ENCODE assay signal across 20 mouse cellular contexts in genomic region chr15:74059564-74059963, GRCm38 (mm10).
A peak's percentile ranks its signal among the peaks of the same experiment; 100 is the strongest.
DNase-seq lines count a peak whose midpoint lies in the region; ATAC-seq lines count a peak whose summit lies in the region.
"Had no signal": no experiment of that assay in that cellular context is flagged by ENCODE, and none has a peak within 500 bp of the region (broad histone marks: within the 10 kb centered on the region; RNA-seq: fewer than 3 reads in every experiment).

No protein-coding gene starts in this region.

- ATAC-seq in forebrain, embryonic 14.5 days: no peak
- no peak for ATAC-seq in forebrain, embryonic 13.5 days
- ATAC-seq: intestine, postnatal 0 days; liver, postnatal 0 days; midbrain, embryonic 16.5 days had no signal

- H3K9ac ChIP-seq in forebrain, embryonic 14.5 days (ENCODE audit: low read length): no peak overlapping the region
- H3K9ac ChIP-seq in forebrain, embryonic 13.5 days: no peak overlapping the region
- H3K9ac ChIP-seq: embryonic facial prominence, embryonic 13.5 days; heart, embryonic 13.5 days; hindbrain, embryonic 12.5 days; liver, postnatal 0 days had no signal

- DNase-seq in forebrain, embryonic 14.5 days (ENCODE audit: low spot score): peak; percentile 37
- DNase-seq in left cerebral cortex, postnatal 10 days (ENCODE audit: extremely low spot score in 1 of 2, low spot score in 2 of 2): peak; percentile 52 to 55
- DNase-seq in left cerebral cortex, postnatal 25 days (ENCODE audit: low spot score in 2 of 2): no peak
- DNase-seq in cerebellum, adult 11 months: peak; percentile 78
- peak; percentile 95 to 97 for DNase-seq in cerebellum, postnatal 14 days
- no peak for DNase-seq in urinary bladder, postnatal 25 days (ENCODE audit: low spot score)
- DNase-seq in retina, embryonic 14.5 days (ENCODE audit: low spot score): no peak
- DNase-seq: gastrocnemius, postnatal 36 days; liver; liver, postnatal 0 days; lung, postnatal 14 days; thymus, postnatal 25 days had no signal

- H3K4me3 ChIP-seq in forebrain, embryonic 14.5 days (ENCODE audit: low read depth, low read length): no peak overlapping the region
- no peak overlapping the region for H3K4me3 ChIP-seq in forebrain, embryonic 13.5 days
- H3K4me3 ChIP-seq: embryonic facial prominence, embryonic 13.5 days; heart, embryonic 13.5 days; hindbrain, embryonic 12.5 days; layer of hippocampus, adult 2 months; megakaryocyte, embryonic 14.5 days had no signal

- 0 out of 2 replicates have a peak, but pooled peaks cover 5% of the 10 kb centered on the region for H3K4me1 ChIP-seq in forebrain, embryonic 14.5 days (ENCODE audit: control insufficient read depth, insufficient read depth, low read length)
- H3K4me1 ChIP-seq in forebrain, embryonic 13.5 days: peaks cover 15% of the 10 kb centered on the region; the same call in 1 of the 2 replicates
- H3K4me1 ChIP-seq: embryonic facial prominence, embryonic 13.5 days; hindbrain, embryonic 12.5 days; megakaryocyte, embryonic 14.5 days had no signal

- no peak overlapping the region for H3K4me2 ChIP-seq in forebrain, embryonic 14.5 days (ENCODE audit: low read length)
- H3K4me2 ChIP-seq in forebrain, embryonic 13.5 days: no peak overlapping the region
- H3K4me2 ChIP-seq: embryonic facial prominence, embryonic 13.5 days; heart, embryonic 13.5 days; hindbrain, embryonic 12.5 days had no signal

- H3K27ac ChIP-seq in forebrain, embryonic 14.5 days (ENCODE audit: low read depth, low read length): no peak overlapping the region
- H3K27ac ChIP-seq in forebrain, embryonic 13.5 days: no peak overlapping the region
- H3K27ac ChIP-seq: embryonic facial prominence, embryonic 13.5 days; heart, embryonic 13.5 days; hindbrain, embryonic 12.5 days; layer of hippocampus, adult 2 months had no signal

- H3K9me3 ChIP-seq in forebrain, embryonic 14.5 days (replicated peaks; ENCODE audit: control insufficient read depth, low read length): no peaks in the 10 kb centered on the region
- H3K9me3 ChIP-seq in forebrain, embryonic 13.5 days (replicated peaks): no peaks in the 10 kb centered on the region
- H3K9me3 ChIP-seq: embryonic facial prominence, embryonic 13.5 days; heart, embryonic 13.5 days; hindbrain, embryonic 12.5 days; megakaryocyte, embryonic 14.5 days had no signal

- intact Hi-C loops in left cerebral cortex, postnatal 10 days (cut with DNase I): no loop called here
- intact Hi-C loops in left cerebral cortex, postnatal 25 days (cut with DNase I): no loop called here

- H3K36me3 ChIP-seq in forebrain, embryonic 14.5 days (ENCODE audit: control insufficient read depth, insufficient read depth, low read length): no peaks in the 10 kb centered on the region
- no peaks in the 10 kb centered on the region for H3K36me3 ChIP-seq in forebrain, embryonic 13.5 days (ENCODE audit: poor library complexity, severe bottlenecking)
- H3K36me3 ChIP-seq: embryonic facial prominence, embryonic 13.5 days; heart, embryonic 13.5 days; hindbrain, embryonic 12.5 days had no signal

- H3K27me3 ChIP-seq in forebrain, embryonic 14.5 days (replicated peaks; ENCODE audit: control insufficient read depth, insufficient read depth, low read length): no peaks in the 10 kb centered on the region
- H3K27me3 ChIP-seq in forebrain, embryonic 13.5 days: no peaks in the 10 kb centered on the region
- H3K27me3 ChIP-seq: embryonic facial prominence, embryonic 13.5 days; hindbrain, embryonic 12.5 days had no signal

- 70% methylated on average over 6 of the region's 6 CpGs for WGBS in forebrain, embryonic 14.5 days
- WGBS in forebrain, embryonic 13.5 days: 77% methylated on average over 6 of the region's 6 CpGs

Comparison
In these comparisons a context has a peak if more than half of its experiments do, and no peak if none do; other contexts are left out.
1. DNase-seq: peak in forebrain, embryonic 14.5 days (single experiment), left cerebral cortex, postnatal 10 days (2 of 2), cerebellum, adult 11 months (single experiment) and cerebellum, postnatal 14 days (2 of 2); none in left cerebral cortex, postnatal 25 days (0 of 2), urinary bladder, postnatal 25 days (single experiment) and retina, embryonic 14.5 days (single experiment).